ENCODE assay signal across 8 mouse cellular contexts in the genomic region with DNA sequence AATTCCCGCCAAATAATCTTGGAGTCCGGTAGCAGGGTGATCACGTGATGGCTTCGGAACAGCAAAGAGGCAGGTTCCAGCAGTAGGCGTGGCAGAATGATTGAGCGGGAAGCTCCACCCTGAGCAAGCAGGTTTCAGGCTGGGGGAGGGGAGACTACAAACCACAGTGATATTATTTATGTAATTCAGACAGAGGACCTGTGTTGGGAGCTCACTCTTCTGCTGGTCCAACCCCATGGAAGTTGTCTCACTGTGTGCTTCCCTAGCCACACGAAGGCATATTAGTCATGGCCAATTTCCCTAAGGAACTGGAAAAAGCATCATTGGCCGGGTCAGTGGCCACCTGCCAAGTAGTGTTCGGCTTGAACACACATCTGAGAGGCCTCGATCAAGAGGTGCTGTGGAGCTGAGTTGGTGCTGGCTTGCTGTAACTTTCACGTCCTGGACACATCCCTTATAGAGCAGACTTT. TPM values are rescaled to one million over a fixed set of nuclear protein-coding genes. Genes with fewer than 3 reads are reported as not detected.
DNase-seq lines count a peak whose midpoint lies in the region; ATAC-seq and TF ChIP-seq lines count a peak whose summit lies in the region.

No protein-coding gene starts in this region.

- DNase-seq in heart, adult 18-20 months = peak; percentile 66 to 79
- DNase-seq in kidney, adult 2 months = peak; percentile 94
- peak; percentile 63 for DNase-seq in lung, postnatal 10 days
- no peak for DNase-seq in forebrain, embryonic 10.5 days (ENCODE audit: extremely low spot score, low spot score)
- no peak for DNase-seq in cerebellum, adult 2 months

- 60% methylated on average over 11 of the region's 11 CpGs for WGBS in heart, embryonic 12.5 days
- 7% methylated on average over 11 of the region's 11 CpGs for WGBS in kidney, adult 2 months
- WGBS in forebrain, embryonic 12.5 days = 69% methylated on average over 11 of the region's 11 CpGs
- 67% methylated on average over 11 of the region's 11 CpGs for WGBS in forebrain, embryonic 10.5 days
- 37% methylated on average over 11 of the region's 11 CpGs for WGBS in cerebellum, adult 2 months

- no peaks in the 10 kb centered on the region for H3K36me3 ChIP-seq in heart, embryonic 12.5 days
- no peaks in the 10 kb centered on the region for H3K36me3 ChIP-seq in kidney, adult 2 months (ENCODE audit: control insufficient read depth, insufficient read depth, low read length)
- no peaks in the 10 kb centered on the region for H3K36me3 ChIP-seq in forebrain, embryonic 12.5 days (replicated peaks)
- H3K36me3 ChIP-seq in forebrain, embryonic 10.5 days (replicated peaks) = no peaks in the 10 kb centered on the region

- no peaks in the 10 kb centered on the region; the same call in 1 of the 2 replicates for H3K9me3 ChIP-seq in heart, embryonic 12.5 days (replicated peaks)
- no peaks in the 10 kb centered on the region for H3K9me3 ChIP-seq in forebrain, embryonic 12.5 days
- peaks cover 3% of the 10 kb centered on the region; the same call in 1 of the 2 replicates for H3K9me3 ChIP-seq in forebrain, embryonic 10.5 days

- no peak overlapping the region for H3K4me2 ChIP-seq in heart, embryonic 12.5 days
- no peak overlapping the region for H3K4me2 ChIP-seq in forebrain, embryonic 12.5 days

- TF ChIP-seq CTCF in kidney, adult 2 months (conservative IDR thresholded peaks at IDR 0.05; ENCODE audit: insufficient read depth, insufficient read length, low read depth, low read length) = no peak
- TF ChIP-seq CTCF in cerebellum, adult 2 months (IDR thresholded peaks at IDR 0.05; ENCODE audit: borderline replicate concordance, insufficient read depth, low read depth, low read length) = no peak

- no peak for TF ChIP-seq POLR2A in kidney, adult 2 months (IDR thresholded peaks at IDR 0.05; ENCODE audit: low read depth, low read length)
- no peak for TF ChIP-seq POLR2A in cerebellum, adult 2 months (IDR thresholded peaks at IDR 0.05; ENCODE audit: borderline replicate concordance, insufficient read depth, low read length)

- no peaks in the 10 kb centered on the region for H3K27me3 ChIP-seq in heart, embryonic 12.5 days (replicated peaks)
- no peaks in the 10 kb centered on the region for H3K27me3 ChIP-seq in kidney, adult 2 months (replicated peaks; ENCODE audit: control insufficient read depth, insufficient read depth, low read length)
- peaks cover 14% of the 10 kb centered on the region; the same call in 1 of the 2 replicates for H3K27me3 ChIP-seq in forebrain, embryonic 12.5 days
- H3K27me3 ChIP-seq in forebrain, embryonic 10.5 days (ENCODE audit: poor library complexity, severe bottlenecking) = peaks cover 21% of the 10 kb centered on the region
- H3K27me3 ChIP-seq in cerebellum, adult 2 months (ENCODE audit: control insufficient read depth, insufficient read depth, low read length) = no peaks in the 10 kb centered on the region

- no peak overlapping the region for H3K9ac ChIP-seq in heart, embryonic 12.5 days
- no peak overlapping the region for H3K9ac ChIP-seq in forebrain, embryonic 12.5 days

- H3K4me3 ChIP-seq in heart, embryonic 12.5 days = no peak overlapping the region
- H3K4me3 ChIP-seq in kidney, adult 2 months (ENCODE audit: insufficient read depth, low read depth, low read length) = no peak overlapping the region
- no peak overlapping the region for H3K4me3 ChIP-seq in forebrain, embryonic 12.5 days (replicated peaks)
- no peak overlapping the region for H3K4me3 ChIP-seq in forebrain, embryonic 10.5 days
- no peak overlapping the region for H3K4me3 ChIP-seq in cerebellum, adult 2 months (replicated peaks; ENCODE audit: insufficient read depth, low read depth, low read length)

- ATAC-seq in heart, embryonic 12.5 days (ENCODE audit: insufficient number of reproducible peaks, low FRiP score) = no peak
- ATAC-seq in erythroblast, adult 5-6 weeks (replicated peaks; ENCODE audit: low FRiP score, poor library complexity, severe bottlenecking) = peak; percentile 81
- ATAC-seq in forebrain, embryonic 12.5 days (ENCODE audit: low FRiP score) = no peak

- H3K27ac ChIP-seq in heart, embryonic 12.5 days (ENCODE audit: poor library complexity, severe bottlenecking) = no peak overlapping the region
- peak overlapping the region; percentile 96 for H3K27ac ChIP-seq in kidney, adult 2 months (ENCODE audit: insufficient read depth, low read depth, low read length)
- H3K27ac ChIP-seq in forebrain, embryonic 12.5 days = no peak overlapping the region
- H3K27ac ChIP-seq in forebrain, embryonic 10.5 days = no peak overlapping the region
- H3K27ac ChIP-seq in cerebellum, adult 2 months (ENCODE audit: insufficient read depth, low read length) = no peak overlapping the region

- peaks cover 17% of the 10 kb centered on the region for H3K4me1 ChIP-seq in heart, embryonic 12.5 days (replicated peaks)
- peaks cover 27% of the 10 kb centered on the region for H3K4me1 ChIP-seq in kidney, adult 2 months (ENCODE audit: control insufficient read depth, insufficient read depth, low read length)
- H3K4me1 ChIP-seq in forebrain, embryonic 12.5 days = peaks cover 15% of the 10 kb centered on the region
- H3K4me1 ChIP-seq in forebrain, embryonic 10.5 days = peaks cover 15% of the 10 kb centered on the region
- no peaks in the 10 kb centered on the region for H3K4me1 ChIP-seq in cerebellum, adult 2 months (ENCODE audit: control insufficient read depth, insufficient read depth, low read length)

RNA-seq across cellular contexts. Expression of a gene that starts 36.5 kb away (rescaled TPM):
- total RNA-seq in heart, adult 18-20 months (2021) = 10 to 100 TPM in 1 of 2 experiments, 1 to 10 TPM in 1; 6.3 to 10.0 TPM
- polyA plus RNA-seq in heart, embryonic 12.5 days (2016; fragmentation: Nextera tagmentation; extraction: Ambion mirVana) = not detected in 2 replicates
- 3.3 TPM in 1 of 2 replicates, not detected in the other for total RNA-seq in erythroblast, adult 5-6 weeks (2015; ENCODE audit: low replicate concordance)
- 0.84 TPM in 1 of 2 replicates, not detected in the other for total RNA-seq in erythroblast, adult 5-6 weeks (2017; ENCODE audit: low replicate concordance)
- 11.5 and 12.8 TPM in 2 replicates for polyA plus RNA-seq in kidney, adult 2 months (2012; rRNA removed)
- not detected in 2 replicates for polyA plus RNA-seq in forebrain, embryonic 12.5 days (2016; fragmentation: Nextera tagmentation; extraction: Ambion mirVana)
- not detected in 2 replicates for polyA plus RNA-seq in forebrain, embryonic 10.5 days (2016; fragmentation: Nextera tagmentation; extraction: Ambion mirVana)
- 1.6 and 2.0 TPM in 2 replicates for polyA plus RNA-seq in cerebellum, adult 2 months (2012; rRNA removed)

Comparison
In these comparisons a context has a peak if more than half of its experiments do, and no peak if none do; other contexts are left out.
1. DNase-seq: peak in heart, adult 18-20 months (2 of 2), kidney, adult 2 months (single experiment) and lung, postnatal 10 days (single experiment); none in forebrain, embryonic 10.5 days (single experiment) and cerebellum, adult 2 months (0 of 2).